Mouse (Mus musculus) activated CD4-positive, CD25-positive, alpha-beta regulatory T cell (primary cell): ENCODE data around the gene Ndufa13. TPM values are rescaled to one million over a fixed set of nuclear protein-coding genes. Genes with fewer than 3 reads are reported as not detected.

ENCODE experiments used
- polyA plus RNA-seq, 2 experiments: library from polyadenylated mRNA; unstranded; fragments of 100-300 nt; shearing (Covaris generic); gene quantifications; one replicate each; pipeline ENCODE4 v1.2.1; 2017

Ndufa13 gene
- 100 to 1,000 TPM; 207 TPM for polyA plus RNA-seq

DNA sequence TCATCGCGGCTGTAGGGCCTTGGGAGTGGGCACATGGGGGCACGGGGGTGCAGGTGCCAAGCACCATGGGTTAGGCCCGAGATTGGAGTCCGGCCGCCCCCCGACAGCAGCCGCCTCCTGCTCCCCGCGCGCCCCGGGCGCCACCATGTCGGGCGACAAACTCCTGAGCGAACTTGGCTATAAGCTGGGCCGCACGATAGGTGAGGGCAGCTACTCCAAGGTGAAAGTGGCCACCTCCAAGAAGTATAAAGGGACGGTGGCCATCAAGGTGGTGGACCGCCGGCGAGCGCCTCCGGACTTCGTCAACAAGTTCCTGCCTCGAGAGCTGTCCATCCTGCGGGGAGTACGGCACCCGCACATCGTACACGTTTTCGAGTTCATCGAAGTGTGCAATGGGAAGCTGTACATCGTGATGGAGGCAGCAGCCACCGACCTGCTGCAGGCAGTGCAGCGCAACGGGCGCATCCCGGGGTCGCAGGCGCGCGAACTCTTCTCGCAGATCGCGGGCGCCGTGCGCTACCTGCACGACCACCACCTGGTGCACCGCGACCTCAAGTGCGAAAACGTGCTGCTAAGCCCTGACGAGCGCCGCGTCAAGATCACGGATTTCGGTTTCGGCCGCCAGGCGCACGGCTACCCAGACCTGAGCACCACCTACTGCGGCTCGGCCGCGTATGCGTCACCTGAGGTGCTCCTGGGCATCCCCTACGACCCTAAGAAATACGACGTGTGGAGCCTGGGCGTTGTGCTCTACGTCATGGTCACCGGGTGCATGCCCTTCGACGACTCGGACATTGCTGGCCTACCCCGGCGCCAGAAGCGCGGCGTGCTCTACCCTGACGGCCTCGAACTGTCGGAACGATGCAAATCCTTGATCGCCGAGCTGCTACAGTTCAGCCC is at the start of gene Ndufa13, which contains the start of the genes Tssk6 and Yjefn3:
TSS of gene Ndufa13 (minus strand) at position 396 of the 900 bp plus-strand sequence.
TSS of gene Tssk6 (plus strand) at position 22 of the 900 bp plus-strand sequence.
TSS of gene Yjefn3 (minus strand) at position 550 of the 900 bp plus-strand sequence.

DNA sequence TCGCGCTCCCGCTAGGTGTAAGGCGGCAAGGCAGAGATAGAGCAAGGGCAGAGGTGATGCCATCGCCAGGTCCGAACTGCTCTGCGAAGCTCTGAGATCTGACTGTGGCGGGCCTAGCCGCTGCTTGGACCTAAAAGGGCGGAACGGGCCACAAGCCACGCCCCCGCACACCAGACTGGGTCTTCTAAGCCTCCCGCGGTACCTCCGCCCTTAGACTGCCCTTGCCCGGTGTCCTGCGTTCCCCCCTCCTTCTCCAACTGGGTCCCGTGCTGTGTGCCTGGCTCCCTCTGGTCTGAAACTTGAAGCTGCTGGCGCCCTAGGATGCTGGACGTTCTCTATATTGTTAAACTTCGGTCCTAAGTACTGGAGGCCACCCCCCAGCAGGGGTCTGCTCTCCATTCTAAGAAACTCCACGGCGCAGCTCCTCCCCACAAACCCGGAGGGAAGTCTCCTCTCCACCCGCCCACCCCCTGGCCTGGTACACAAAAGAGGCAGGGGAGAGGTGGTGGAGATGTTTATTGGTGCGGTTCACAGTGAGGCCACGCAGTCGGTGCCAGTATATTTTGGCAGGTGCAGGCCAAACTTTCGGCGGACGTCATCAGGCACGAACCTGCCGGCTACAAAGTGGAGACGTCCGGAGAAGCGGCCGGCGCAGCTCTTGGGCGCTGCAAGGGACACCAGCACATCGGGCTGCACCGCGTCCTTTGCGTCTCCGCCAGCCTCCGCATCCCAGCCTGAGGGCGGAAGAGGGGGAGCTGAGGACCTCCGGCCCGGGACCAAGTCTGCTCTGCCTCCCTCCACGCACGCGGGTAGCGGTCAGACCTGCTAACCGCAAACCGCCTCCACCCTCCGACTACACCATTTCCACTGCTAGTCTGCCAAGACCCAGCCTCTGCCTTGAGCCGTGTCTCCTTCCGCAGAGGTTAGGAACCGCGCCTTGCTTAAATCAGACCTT is 14.8 kb downstream of the Ndufa13 start, which contains the start of gene Cilp2:
TSS of gene Cilp2 (minus strand) at position 399 of the 955 bp plus-strand sequence.

Other genes starting within 250 kb of the Ndufa13 start
- gene Zfp964, start 248.1 kb downstream of the Ndufa13 start, polyA plus RNA-seq: under 1 TPM; 0.05 to 0.76 TPM
- 10 to 100 TPM; 43.9 to 46.1 TPM for gene Zfp869, start 191.8 kb downstream of the Ndufa13 start, polyA plus RNA-seq
- gene Zfp963, start 152.6 kb downstream of the Ndufa13 start, polyA plus RNA-seq: 1 to 10 TPM; 6.7 to 7.0 TPM
- gene Gm20422, start 127.7 kb downstream of the Ndufa13 start, polyA plus RNA-seq: 1 to 10 TPM in 1 of 2 experiments, not detected in 1; 1.5 TPM
- 10 to 100 TPM; 69.0 to 89.0 TPM for gene Atp13a1, start 111.4 kb downstream of the Ndufa13 start, polyA plus RNA-seq
- 10 to 100 TPM; 26.1 to 26.9 TPM for gene Zfp866, start 111.4 kb downstream of the Ndufa13 start, polyA plus RNA-seq
- gene Gmip, start 93.9 kb downstream of the Ndufa13 start, polyA plus RNA-seq: 100 to 1,000 TPM; 107 to 114 TPM
- gene Lpar2, start 80.1 kb downstream of the Ndufa13 start, polyA plus RNA-seq: under 1 TPM; 0.37 to 0.45 TPM
- gene Pbx4, start 70.1 kb downstream of the Ndufa13 start, polyA plus RNA-seq: 10 to 100 TPM; 10.4 to 18.6 TPM
- under 1 TPM; 0.14 to 0.30 TPM for gene Cilp2, start 14.9 kb downstream of the Ndufa13 start, polyA plus RNA-seq
- gene Tssk6, start 374 bp downstream of the Ndufa13 start, polyA plus RNA-seq: 1 to 10 TPM; 3.7 to 5.4 TPM
- 1 to 10 TPM in 1 of 2 experiments, under 1 TPM in 1; 0.80 to 3.1 TPM for gene Yjefn3, start 154 bp upstream of the Ndufa13 start, polyA plus RNA-seq
- gene Gatad2a, start 93.8 kb upstream of the Ndufa13 start, polyA plus RNA-seq: 100 to 1,000 TPM in 1 of 2 experiments, 10 to 100 TPM in 1; 90.0 to 122 TPM
- 10 to 100 TPM; 65.7 to 80.1 TPM for gene Mau2, start 140.2 kb upstream of the Ndufa13 start, polyA plus RNA-seq
- 10 to 100 TPM; 57.2 to 63.2 TPM for gene Sugp1, start 140.3 kb upstream of the Ndufa13 start, polyA plus RNA-seq
- gene Tm6sf2, start 170.4 kb upstream of the Ndufa13 start, polyA plus RNA-seq: under 1 TPM in 1 of 2 experiments, not detected in 1; 0.30 TPM
- not detected for gene Hapln4, start 180.9 kb upstream of the Ndufa13 start, polyA plus RNA-seq
- gene Ncan, start 218.3 kb upstream of the Ndufa13 start, polyA plus RNA-seq: under 1 TPM in 1 of 2 experiments, not detected in 1; 0.10 TPM
- 10 to 100 TPM; 38.4 to 61.7 TPM for gene Nr2c2ap, start 228.8 kb upstream of the Ndufa13 start, polyA plus RNA-seq
- 10 to 100 TPM; 25.1 to 31.2 TPM for gene Rfxank, start 236.6 kb upstream of the Ndufa13 start, polyA plus RNA-seq
- 10 to 100 TPM; 55.4 to 79.7 TPM for gene Borcs8, start 236.9 kb upstream of the Ndufa13 start, polyA plus RNA-seq
- gene Mef2b, start 237.2 kb upstream of the Ndufa13 start, polyA plus RNA-seq: 1 to 10 TPM in 1 of 2 experiments, under 1 TPM in 1; 0.81 to 1.1 TPM